Mouse (Mus musculus) bone marrow macrophage, adult 2 months (primary cell): Measurements from ENCODE around the gene B4galnt1.

Source experiments
- CTCF ChIP-seq: IDR thresholded peaks from 2 replicates; pipeline ENCODE4 v1.5.1; 2012; ENCODE audit warnings: low read depth, mild to moderate bottlenecking, low read length, moderate library complexity
- POLR2A ChIP-seq: IDR thresholded peaks from 2 replicates; pipeline ENCODE4 v1.6.1; 2012; ENCODE audit warnings: mild to moderate bottlenecking, low read depth, low read length, borderline replicate concordance

DNA sequence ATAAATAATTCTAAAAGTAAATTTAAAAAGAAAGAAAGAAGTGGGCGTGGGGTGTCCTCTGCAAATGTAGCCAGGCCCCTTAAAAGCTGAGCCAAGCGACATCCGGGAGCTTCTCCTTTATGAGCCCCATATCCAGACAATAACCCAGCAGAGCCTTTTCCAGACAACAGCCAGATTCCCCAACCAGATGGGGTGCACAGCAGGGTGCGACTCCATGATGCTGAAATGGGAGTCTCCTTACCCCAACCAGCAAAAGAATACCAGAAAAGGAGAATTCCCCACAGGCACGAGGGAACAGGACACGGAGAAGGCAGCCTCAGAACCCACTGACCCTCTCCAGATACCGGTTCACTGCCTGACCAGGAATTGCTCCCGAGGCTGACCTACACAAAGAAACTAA lies 21.8 kb upstream of the B4galnt1 start:
- TF ChIP-seq CTCF (no peak), POLR2A (no peak)
